Mouse (Mus musculus) spleen, adult 2 months (tissue): ENCODE data around the gene Ythdf2.

Experiments
- CTCF ChIP-seq: fragments of 200-500 bp; IDR thresholded peaks from 2 replicates; pipeline ENCODE4 v1.5.1; 2011; ENCODE audit warnings: mild to moderate bottlenecking, inconsistent platforms; ENCODE audit not compliant: insufficient read depth, insufficient read length, insufficient replicate concordance; ENCODE audit errors: extremely low read depth
- POLR2A ChIP-seq: fragments of 200-500 bp; IDR thresholded peaks from 2 replicates; pipeline ENCODE4 v1.6.1; 2011; ENCODE audit warnings: low read depth, low read length, inconsistent platforms

GRCm38 (mm10) chr4:132240367-132240766, 28.3 kb upstream of the Ythdf2 start:
- no peak for TF ChIP-seq POLR2A
- TF ChIP-seq CTCF: no peak
